Mouse (Mus musculus) testis, postnatal 14 days (tissue): ENCODE data around the gene Gm49358.

Experiments used
- DNase-seq: peaks from one replicate; pipeline ENCODE4 v3.0.0; 2021; ENCODE audit warnings: low spot score

Gm49358 gene

GRCm38 (mm10) chr10:86778398-86779116 lies 14.8 kb downstream of the Gm49358 start, which contains the start of gene Nt5dc3:
TSS of gene Nt5dc3 (plus strand) at chr10:86779005.
- DNase-seq = peak; percentile 94

- DNase-seq = peak; percentile 43
Measured at GRCm38 (mm10) chr10:86779117-86779755, 15.5 kb downstream of the Gm49358 start.

GRCm38 (mm10) chr10:86779816-86780500 lies 16.2 kb downstream of the Gm49358 start:
- no peak for DNase-seq

GRCm38 (mm10) chr10:86781641-86782040 lies 17.9 kb downstream of the Gm49358 start:
- no peak for DNase-seq

GRCm38 (mm10) chr10:86782656-86783055 lies 18.9 kb downstream of the Gm49358 start:
- no peak for DNase-seq

- DNase-seq = no peak
Measured at GRCm38 (mm10) chr10:86783561-86783960, 19.8 kb downstream of the Gm49358 start.

- DNase-seq = no peak
Measured at GRCm38 (mm10) chr10:86784126-86784675, 20.4 kb downstream of the Gm49358 start.

- no peak for DNase-seq
Measured at GRCm38 (mm10) chr10:86785396-86785795, 21.6 kb downstream of the Gm49358 start.

GRCm38 (mm10) chr10:86786083-86786482 lies 22.3 kb downstream of the Gm49358 start:
- no peak for DNase-seq

- no peak for DNase-seq
Measured at GRCm38 (mm10) chr10:86788193-86788592, 24.4 kb downstream of the Gm49358 start.

GRCm38 (mm10) chr10:86789146-86789672 lies 25.4 kb downstream of the Gm49358 start:
- no peak for DNase-seq

GRCm38 (mm10) chr10:86791507-86792184 lies 27.9 kb downstream of the Gm49358 start:
- no peak for DNase-seq

GRCm38 (mm10) chr10:86793509-86793951 lies 29.8 kb downstream of the Gm49358 start:
- DNase-seq = peak; percentile 44

GRCm38 (mm10) chr10:86794196-86794595 lies 30.4 kb downstream of the Gm49358 start:
- no peak for DNase-seq

GRCm38 (mm10) chr10:86794794-86795535 lies 31.2 kb downstream of the Gm49358 start:
- DNase-seq = no peak

- no peak for DNase-seq
Measured at GRCm38 (mm10) chr10:86796073-86796741, 32.4 kb downstream of the Gm49358 start.

GRCm38 (mm10) chr10:86807362-86807761 lies 43.6 kb downstream of the Gm49358 start:
- no peak for DNase-seq

GRCm38 (mm10) chr10:86808013-86808758 lies 44.4 kb downstream of the Gm49358 start:
- peak; percentile 51 for DNase-seq

GRCm38 (mm10) chr10:86810000-86810399 lies 46.2 kb downstream of the Gm49358 start:
- DNase-seq = no peak

GRCm38 (mm10) chr10:86810612-86811011 lies 46.8 kb downstream of the Gm49358 start:
- no peak for DNase-seq
